Mouse (Mus musculus) hindbrain, embryonic 11.5 days (tissue): ENCODE results near the gene Hist1h2bf. TPM values are rescaled to one million over a fixed set of nuclear protein-coding genes. Genes with fewer than 3 reads are reported as not detected.

Experiments used
- ATAC-seq: fragments of 200-750 bp; cut with Nextera tagmentation; 2 replicates; pipeline ENCODE4 v1.8.0; 2017; ENCODE audit warnings: mild to moderate bottlenecking, moderate TSS enrichment, moderate library complexity; ENCODE audit not compliant: low FRiP score
- DNase-seq: peaks from one replicate; pipeline ENCODE4 v3.0.0-alpha.2; 2015; ENCODE audit warnings: low spot score
- H3K27ac ChIP-seq: fragments of 300-500 bp; sonication (generic); 2 replicates; pipeline ENCODE4 v1.5.1; 2014; ENCODE audit warnings: mild to moderate bottlenecking, low read depth, low read length
- H3K27me3 ChIP-seq: fragments of 300-500 bp; sonication (generic); 2 replicates; pipeline ENCODE4 v1.6.1; 2014; ENCODE audit warnings: mild to moderate bottlenecking, low read length, moderate library complexity, mixed read lengths; ENCODE audit not compliant: control insufficient read depth, insufficient read depth
- H3K36me3 ChIP-seq: fragments of 300-500 bp; sonication (generic); 2 replicates; pipeline ENCODE4 v1.6.1; 2014; ENCODE audit warnings: mild to moderate bottlenecking, low read length, moderate library complexity, mixed read lengths; ENCODE audit not compliant: control insufficient read depth, insufficient read depth
- H3K4me1 ChIP-seq: fragments of 300-500 bp; sonication (generic); replicated peaks from 2 replicates; pipeline ENCODE4 v1.6.1; 2014; ENCODE audit warnings: low read length, mixed read lengths; ENCODE audit not compliant: control insufficient read depth, insufficient read depth
- H3K4me2 ChIP-seq: fragments of 300-500 bp; sonication (generic); replicated peaks from 2 replicates; pipeline ENCODE4 v1.6.1; 2014; ENCODE audit warnings: mild to moderate bottlenecking, low read depth, low read length
- H3K4me3 ChIP-seq: fragments of 300-500 bp; sonication (generic); 2 replicates; pipeline ENCODE4 v1.5.1; 2014; ENCODE audit warnings: low read depth, low read length
- H3K9ac ChIP-seq: fragments of 300-500 bp; sonication (generic); 2 replicates; pipeline ENCODE4 v1.6.1; 2014; ENCODE audit warnings: low read depth, low read length
- H3K9me3 ChIP-seq: fragments of 300-500 bp; sonication (generic); 2 replicates; pipeline ENCODE4 v1.6.1; 2016; ENCODE audit warnings: low read length; ENCODE audit not compliant: control insufficient read depth
- WGBS: fragments of 180-500 bp; shearing (Covaris S2); extraction: QIAGEN DNeasy Blood & Tissue Kit; methylation state at CpG from one replicate; pipeline ENCODE4 v1.1.7; 2014; 5-methylcytosine and 5-hydroxymethylcytosine counted together
- polyA plus RNA-seq: library from polyadenylated mRNA; unstranded; fragments of >200 nt; fragmentation: Nextera tagmentation; extraction: Ambion mirVana; gene quantifications from 2 replicates; pipeline ENCODE4 v1.2.1, GENCODE M21; 2014

Hist1h2bf gene
- polyA plus RNA-seq, 1 experiment from 2014 or later, result 1.5 TPM

- Histone ChIP-seq H3K4me2 (no peak overlapping the region), H3K27me3 (no peaks in the 10 kb centered on the region), H3K9ac (no peak overlapping the region), H3K36me3 (no peaks in the 10 kb centered on the region), H3K4me3 (no peak overlapping the region), H3K9me3 (no peaks in the 10 kb centered on the region), H3K4me1 (no peaks in the 10 kb centered on the region), H3K27ac (no peak overlapping the region)
- no peak for DNase-seq
- no peak for ATAC-seq
Measured at GRCm38 (mm10) chr13:23609844-23610243, 35.8 kb upstream of the Hist1h2bf start.

- no peaks in the 10 kb centered on the region for H3K4me1 ChIP-seq
- 88% methylated on average over 4 of the region's 4 CpGs for WGBS
- H3K4me2 ChIP-seq, result no peak overlapping the region
- no peak overlapping the region for H3K9ac ChIP-seq
- H3K27me3 ChIP-seq, result no peaks in the 10 kb centered on the region
- no peaks in the 10 kb centered on the region for H3K9me3 ChIP-seq
- DNase-seq, result no peak
- H3K4me3 ChIP-seq, result no peak overlapping the region
- H3K27ac ChIP-seq, result no peak overlapping the region
- ATAC-seq, result no peak
- no peaks in the 10 kb centered on the region for H3K36me3 ChIP-seq
Measured at GRCm38 (mm10) chr13:23609209-23609608, 35.2 kb upstream of the Hist1h2bf start.

- H3K27me3 ChIP-seq, result no peaks in the 10 kb centered on the region
- no peaks in the 10 kb centered on the region for H3K9me3 ChIP-seq
- no peak overlapping the region for H3K9ac ChIP-seq
- ATAC-seq (no peak), DNase-seq (no peak)
- WGBS, result 88% methylated on average over 3 of the region's 3 CpGs
- H3K4me2 ChIP-seq, result no peak overlapping the region
- no peak overlapping the region for H3K27ac ChIP-seq
- H3K4me3 ChIP-seq, result no peak overlapping the region
- H3K36me3 ChIP-seq, result no peaks in the 10 kb centered on the region
- H3K4me1 ChIP-seq, result no peaks in the 10 kb centered on the region
Measured at GRCm38 (mm10) chr13:23605052-23605451, 31.1 kb upstream of the Hist1h2bf start.

DNA sequence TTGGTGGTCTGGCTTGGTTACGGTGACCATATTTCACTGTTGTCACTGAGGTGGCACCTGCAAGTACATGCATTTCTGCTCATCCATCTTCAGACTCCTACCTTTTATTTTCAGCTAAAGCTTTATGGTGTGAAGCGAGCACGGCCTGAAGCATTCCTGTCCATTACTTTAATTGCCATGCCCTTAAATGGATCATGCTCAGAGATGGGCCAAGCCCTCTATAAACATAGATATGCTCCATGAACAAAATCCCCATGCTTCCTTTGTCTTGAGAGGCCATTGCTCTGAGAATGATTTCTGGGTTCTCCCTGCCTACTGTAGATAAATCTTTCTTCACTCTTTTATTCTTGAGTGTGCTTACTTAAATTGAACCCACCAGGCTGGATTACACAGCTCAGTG is 30.5 kb upstream of the Hist1h2bf start:
- H3K4me2 ChIP-seq, result no peak overlapping the region
- ATAC-seq (no peak), DNase-seq (no peak)
- no peaks in the 10 kb centered on the region for H3K36me3 ChIP-seq
- no peaks in the 10 kb centered on the region for H3K9me3 ChIP-seq
- no peak overlapping the region for H3K9ac ChIP-seq
- H3K4me3 ChIP-seq, result no peak overlapping the region
- WGBS, result 90% methylated on average over 3 of the region's 3 CpGs
- no peaks in the 10 kb centered on the region for H3K27me3 ChIP-seq
- no peak overlapping the region for H3K27ac ChIP-seq
- H3K4me1 ChIP-seq, result no peaks in the 10 kb centered on the region

- H3K4me3 ChIP-seq, result no peak overlapping the region
- H3K9ac ChIP-seq, result no peak overlapping the region
- 84% methylated on average over 7 of the region's 7 CpGs for WGBS
- no peak for DNase-seq
- H3K4me2 ChIP-seq, result no peak overlapping the region
- H3K27ac ChIP-seq, result no peak overlapping the region
- H3K4me1 ChIP-seq, result no peaks in the 10 kb centered on the region
- H3K27me3 ChIP-seq, result no peaks in the 10 kb centered on the region
- no peaks in the 10 kb centered on the region for H3K9me3 ChIP-seq
- no peak for ATAC-seq
- H3K36me3 ChIP-seq, result no peaks in the 10 kb centered on the region
Measured at GRCm38 (mm10) chr13:23603182-23603699, 29.2 kb upstream of the Hist1h2bf start.

DNA sequence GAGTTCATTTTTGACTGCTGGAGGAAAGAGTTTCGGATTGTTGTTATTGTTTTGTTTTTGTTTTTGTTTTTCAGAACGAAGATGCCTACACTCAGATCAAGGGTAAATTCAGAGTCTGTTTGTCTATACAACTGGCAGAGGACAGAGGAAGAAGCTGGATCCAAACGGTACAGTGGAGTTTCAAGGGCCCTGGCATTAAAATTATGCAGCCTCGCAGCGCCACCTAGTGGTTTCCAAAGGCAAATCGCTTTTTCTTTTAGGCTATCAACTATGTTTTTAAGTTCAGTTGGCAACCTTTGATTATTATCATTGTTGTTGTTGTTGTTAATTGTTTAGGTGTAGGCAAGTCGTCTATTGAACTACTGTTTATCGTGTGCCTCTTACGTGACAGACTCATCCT is 24.0 kb upstream of the Hist1h2bf start:
- Histone ChIP-seq H3K27ac (no peak overlapping the region), H3K36me3 (no peaks in the 10 kb centered on the region), H3K4me1 (no peaks in the 10 kb centered on the region), H3K4me2 (no peak overlapping the region), H3K27me3 (no peaks in the 10 kb centered on the region), H3K9me3 (no peaks in the 10 kb centered on the region), H3K9ac (no peak overlapping the region), H3K4me3 (no peak overlapping the region)
- DNase-seq, result peak; percentile 84
- peak; percentile 30; the same call in 1 of the 2 replicates for ATAC-seq
- WGBS, result 7% methylated on average over 9 of the region's 9 CpGs

- Histone ChIP-seq H3K36me3 (no peaks in the 10 kb centered on the region), H3K4me2 (no peak overlapping the region), H3K27me3 (no peaks in the 10 kb centered on the region), H3K4me3 (no peak overlapping the region), H3K9ac (no peak overlapping the region), H3K9me3 (no peaks in the 10 kb centered on the region), H3K27ac (no peak overlapping the region), H3K4me1 (no peaks in the 10 kb centered on the region)
- WGBS, result 84% methylated on average over 7 of the region's 7 CpGs
- DNase-seq, result no peak
- ATAC-seq, result no peak
Measured at GRCm38 (mm10) chr13:23595622-23596372, 21.8 kb upstream of the Hist1h2bf start.

DNA sequence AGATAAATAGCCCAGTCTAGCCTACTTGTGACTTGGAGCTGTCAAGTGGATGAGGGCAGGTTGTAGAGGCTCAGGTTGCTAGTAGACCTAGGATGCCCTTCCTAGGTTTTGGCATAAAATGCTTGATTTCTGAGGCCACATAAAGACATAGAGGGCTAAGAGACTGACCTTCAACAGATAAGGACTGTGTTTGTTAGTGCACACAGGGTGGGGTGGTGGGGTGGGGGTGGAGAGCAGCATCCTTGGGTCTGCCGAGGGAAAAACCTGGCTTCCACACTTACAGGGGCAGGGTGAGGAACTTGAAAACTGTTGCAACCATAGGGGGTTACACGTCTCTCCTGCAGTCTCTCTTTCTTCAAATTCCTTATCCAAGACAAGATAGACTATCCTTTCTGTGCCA is 21.2 kb upstream of the Hist1h2bf start:
- H3K9me3 ChIP-seq, result no peaks in the 10 kb centered on the region
- H3K36me3 ChIP-seq, result no peaks in the 10 kb centered on the region
- WGBS, result 84% methylated on average over 2 of the region's 2 CpGs
- no peak overlapping the region for H3K4me2 ChIP-seq
- no peaks in the 10 kb centered on the region for H3K27me3 ChIP-seq
- H3K4me1 ChIP-seq, result no peaks in the 10 kb centered on the region
- ATAC-seq, result no peak
- H3K9ac ChIP-seq, result no peak overlapping the region
- no peak overlapping the region for H3K4me3 ChIP-seq
- no peak overlapping the region for H3K27ac ChIP-seq
- DNase-seq, result no peak

GRCm38 (mm10) chr13:23593051-23593770 is 19.2 kb upstream of the Hist1h2bf start:
- WGBS, result 91% methylated on average over 5 of the region's 5 CpGs

More at GRCm38 (mm10) chr13:23593051-23593770, 19.2 kb upstream of the Hist1h2bf start:
- no peak overlapping the region for H3K9ac ChIP-seq
- no peak overlapping the region for H3K4me3 ChIP-seq
- no peaks in the 10 kb centered on the region for H3K27me3 ChIP-seq
- no peaks in the 10 kb centered on the region for H3K4me1 ChIP-seq
- H3K9me3 ChIP-seq, result no peaks in the 10 kb centered on the region
- no peak for DNase-seq
- H3K27ac ChIP-seq, result no peak overlapping the region
- no peak overlapping the region for H3K4me2 ChIP-seq
- ATAC-seq, result no peak
- no peaks in the 10 kb centered on the region for H3K36me3 ChIP-seq
